Mouse (Mus musculus) heart, adult 9 months (tissue): Measurements from ENCODE around the gene Prpf18.
A peak's percentile ranks its signal among the peaks of the same experiment; 100 is the strongest.
"Not testable (repeated sequence)": the region's sequence is repeated elsewhere in the genome, so short reads cannot be mapped to it uniquely, and the experiment has no call there.

ENCODE experiments used
- DNase-seq, 2 experiments: peaks; one replicate each; pipeline ENCODE4 v3.0.0; 2022; ENCODE audit warnings: low spot score in 2 of 2

Prpf18 gene

GRCm38 (mm10) chr2:4614276-4614929 lies 37.5 kb downstream of the Prpf18 start:
- DNase-seq: not testable (repeated sequence)

DNA sequence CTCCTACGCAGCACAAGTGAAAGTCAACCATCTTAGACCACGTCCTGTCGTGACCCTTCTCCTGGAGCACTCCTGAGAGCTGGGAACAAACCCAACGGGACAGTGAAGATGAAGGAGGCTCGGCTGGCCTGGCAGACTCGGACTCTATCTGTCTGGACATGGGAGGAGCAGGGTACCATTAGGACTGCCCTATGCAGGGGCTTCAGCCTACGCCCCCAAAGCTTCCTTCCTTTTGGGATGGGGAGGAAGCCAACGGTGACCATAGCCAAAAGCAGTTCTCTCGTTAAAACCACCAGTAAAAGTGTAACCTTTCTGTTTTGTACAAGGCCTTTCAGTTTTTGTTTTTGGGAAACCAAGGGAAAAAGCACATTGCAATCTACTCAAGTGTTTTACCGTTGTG lies 40.2 kb downstream of the Prpf18 start:
- peak in 1 of 2 experiments; percentile 35 for DNase-seq

- no peak for DNase-seq
Observed at GRCm38 (mm10) chr2:4611295-4611694, 40.6 kb downstream of the Prpf18 start.

DNA sequence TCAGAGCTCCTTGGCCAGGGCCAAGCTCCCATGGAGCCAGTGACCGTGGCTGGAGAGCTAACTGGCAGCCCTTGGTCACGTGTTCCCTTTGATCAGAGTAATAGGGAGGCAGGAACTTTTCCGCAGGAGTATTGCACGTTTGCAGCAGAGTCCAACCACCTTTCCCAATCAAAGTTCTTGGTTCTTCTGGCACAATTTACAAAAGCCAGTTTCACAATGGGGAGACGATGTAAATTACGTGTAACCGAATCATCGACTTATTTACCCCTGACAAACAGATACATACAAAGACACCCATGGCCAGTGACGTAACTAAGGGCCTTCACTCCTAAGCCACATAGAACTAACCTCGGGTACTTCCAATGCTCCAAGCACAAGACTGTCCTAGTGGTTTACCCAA lies 42.5 kb downstream of the Prpf18 start:
- DNase-seq: no peak

GRCm38 (mm10) chr2:4608253-4608652 lies 43.7 kb downstream of the Prpf18 start:
- no peak for DNase-seq

GRCm38 (mm10) chr2:4606559-4606958 lies 45.4 kb downstream of the Prpf18 start:
- DNase-seq: no peak

DNA sequence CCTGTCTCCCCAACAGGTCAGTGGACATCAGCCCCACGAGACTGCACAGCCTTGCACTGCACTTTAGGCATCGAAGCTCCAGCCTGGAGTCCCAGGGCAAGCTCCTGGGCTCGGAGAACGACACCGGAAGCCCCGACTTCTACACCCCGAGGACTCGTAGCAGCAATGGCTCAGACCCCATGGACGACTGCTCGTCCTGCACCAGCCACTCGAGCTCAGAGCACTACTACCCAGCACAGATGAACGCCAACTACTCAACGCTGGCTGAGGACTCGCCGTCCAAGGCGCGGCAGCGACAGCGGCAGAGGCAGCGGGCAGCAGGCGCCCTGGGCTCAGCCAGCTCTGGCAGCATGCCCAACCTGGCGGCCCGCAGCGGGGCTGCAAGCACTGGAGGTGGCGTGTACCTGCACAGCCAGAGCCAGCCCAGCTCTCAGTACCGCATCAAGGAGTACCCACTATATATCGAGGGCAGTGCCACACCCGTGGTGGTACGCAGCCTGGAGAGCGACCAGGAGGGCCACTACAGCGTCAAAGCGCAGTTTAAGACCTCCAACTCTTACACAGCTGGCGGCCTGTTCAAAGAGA lies 48.5 kb downstream of the Prpf18 start:
- no peak for DNase-seq

- peak; percentile 53 to 67 for DNase-seq
Observed at GRCm38 (mm10) chr2:4601034-4601890, 50.7 kb downstream of the Prpf18 start.

- no peak for DNase-seq
Observed at GRCm38 (mm10) chr2:4596992-4597391, 54.9 kb downstream of the Prpf18 start.

GRCm38 (mm10) chr2:4593878-4594387 lies 58.0 kb downstream of the Prpf18 start:
- no peak for DNase-seq

GRCm38 (mm10) chr2:4593433-4593832 lies 58.5 kb downstream of the Prpf18 start:
- peak; percentile 85 to 89 for DNase-seq

DNA sequence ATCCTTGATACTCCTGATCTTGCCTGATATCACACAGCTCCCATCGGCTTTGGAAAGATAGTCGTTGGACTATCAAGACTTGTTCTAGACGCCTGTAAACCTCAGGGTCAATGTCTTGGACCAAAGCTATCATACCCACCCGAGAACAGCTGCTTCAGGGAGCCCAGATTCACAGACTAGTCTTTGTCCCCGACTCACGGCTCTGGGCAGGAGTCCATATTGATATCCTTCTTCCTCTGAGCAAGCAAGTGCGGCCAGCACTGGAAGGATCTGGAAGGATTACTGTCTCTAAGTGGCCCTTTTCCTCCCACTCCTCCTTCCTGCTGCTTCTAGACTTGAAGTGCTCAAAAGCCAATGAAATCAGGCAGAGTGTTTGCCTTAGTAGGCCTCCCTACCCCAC lies 59.2 kb downstream of the Prpf18 start:
- DNase-seq: peak; percentile 59 to 72

DNA sequence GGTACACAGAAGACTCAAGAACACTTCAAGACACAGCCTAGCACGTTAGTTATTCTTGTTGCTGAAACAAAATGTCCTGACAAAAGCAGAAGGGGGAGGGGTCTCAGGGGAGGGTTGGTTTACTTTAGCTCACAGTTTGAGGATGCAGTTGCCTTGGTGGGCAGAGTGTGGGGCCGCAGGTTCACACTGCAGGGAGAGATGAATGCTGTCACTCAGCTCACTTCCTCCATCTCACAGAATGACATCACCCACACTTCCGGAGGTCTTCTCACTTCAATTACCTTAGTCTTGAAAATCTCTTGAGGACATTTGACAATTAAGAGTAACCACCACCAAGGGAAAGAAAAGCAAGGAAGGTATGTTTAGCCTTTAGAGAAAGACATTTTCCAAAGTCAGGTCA lies 60.3 kb downstream of the Prpf18 start:
- no peak for DNase-seq

GRCm38 (mm10) chr2:4587685-4588409 lies 64.1 kb downstream of the Prpf18 start:
- no peak for DNase-seq

DNA sequence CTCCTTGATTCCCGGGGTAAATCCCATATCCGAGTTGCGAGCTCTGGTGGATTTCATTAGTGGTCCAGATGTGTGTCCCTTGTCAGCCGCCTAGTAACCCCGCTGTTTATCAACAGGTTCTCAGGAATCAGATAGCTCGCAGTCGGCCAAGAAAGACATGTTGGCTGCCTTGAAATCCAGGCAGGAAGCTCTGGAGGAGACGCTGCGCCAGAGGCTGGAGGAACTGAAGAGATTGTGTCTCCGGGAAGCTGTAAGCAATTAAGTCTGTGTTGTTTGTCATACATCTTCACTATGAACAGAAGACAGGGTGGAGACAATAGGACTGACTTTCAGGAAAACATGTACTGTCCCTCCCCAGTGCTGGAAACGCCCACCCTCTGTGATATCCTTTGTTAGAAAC lies 65.7 kb downstream of the Prpf18 start:
- DNase-seq: peak; percentile 60 to 69

DNA sequence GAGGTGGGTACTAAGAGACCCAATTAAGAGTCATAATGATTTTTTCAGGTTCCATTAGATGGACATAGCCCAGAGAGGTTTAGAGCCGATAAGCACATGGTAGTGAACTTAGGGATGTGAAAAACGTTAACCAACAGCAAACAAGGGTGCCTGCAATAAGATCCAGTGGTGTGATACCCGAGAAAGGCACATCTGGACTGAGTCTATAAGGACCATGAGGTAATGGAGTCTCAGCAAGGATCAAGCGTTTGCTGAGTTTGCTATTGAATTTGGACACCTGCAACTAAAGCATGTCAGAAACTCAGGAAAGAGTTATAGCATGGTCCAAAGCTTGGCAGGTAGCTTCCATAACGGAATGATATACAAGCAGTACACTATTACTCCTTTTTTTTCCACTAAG lies 67.7 kb downstream of the Prpf18 start:
- no peak for DNase-seq

GRCm38 (mm10) chr2:4582930-4583329 lies 69.0 kb downstream of the Prpf18 start:
- DNase-seq: no peak

DNA sequence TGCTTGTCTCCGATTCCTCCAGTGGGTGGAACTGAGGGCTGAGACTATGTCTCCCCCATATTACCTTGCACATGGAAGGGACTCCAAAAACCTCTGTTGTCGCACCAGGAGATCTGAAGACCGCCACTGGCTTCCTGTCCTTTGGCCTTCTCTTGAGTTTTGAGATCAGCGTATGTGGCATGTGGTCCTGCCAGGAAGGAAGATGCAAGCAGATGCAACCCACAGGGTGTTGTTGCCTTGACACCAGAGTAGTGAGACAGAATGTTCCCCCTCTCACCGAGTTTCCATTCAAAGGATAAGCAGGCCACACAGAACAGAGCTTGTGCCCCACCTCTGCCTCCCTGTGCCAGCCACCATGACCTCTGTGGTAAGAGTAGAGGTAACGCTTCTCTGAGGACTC lies 71.2 kb downstream of the Prpf18 start:
- no peak for DNase-seq

DNA sequence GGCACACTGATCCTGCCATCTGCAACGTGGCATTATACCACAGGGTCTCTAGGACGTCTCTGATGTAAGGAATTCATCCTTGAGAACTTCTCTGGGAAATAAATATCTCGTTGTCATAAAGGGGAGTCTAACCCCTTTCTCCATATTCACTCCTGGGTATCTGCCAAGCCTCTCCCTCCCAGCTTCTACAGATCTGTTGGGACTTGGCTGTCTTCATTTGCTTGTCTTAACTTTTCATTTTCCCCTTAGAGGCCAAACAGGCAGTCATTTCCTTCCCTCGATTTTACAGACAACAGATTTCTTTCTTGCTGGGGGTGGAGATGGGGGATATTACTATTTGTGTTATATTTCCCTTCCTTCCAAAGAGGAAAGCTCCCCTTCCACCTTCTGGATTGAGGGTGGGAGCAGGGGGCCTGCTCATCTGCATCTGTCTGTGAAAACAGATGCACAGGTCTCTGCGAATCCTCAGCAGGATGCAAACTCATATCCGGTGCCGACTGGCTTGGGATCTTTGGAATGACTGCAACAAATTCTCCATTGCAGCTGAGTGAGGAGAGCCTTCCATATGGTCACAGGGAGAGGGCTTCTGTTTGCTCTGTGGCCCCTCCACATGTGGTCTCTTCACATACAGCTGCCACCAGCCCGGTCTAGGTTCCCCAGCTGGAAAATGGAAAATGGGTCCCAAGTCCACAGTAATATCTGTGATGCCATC lies 72.4 kb downstream of the Prpf18 start:
- no peak for DNase-seq

DNA sequence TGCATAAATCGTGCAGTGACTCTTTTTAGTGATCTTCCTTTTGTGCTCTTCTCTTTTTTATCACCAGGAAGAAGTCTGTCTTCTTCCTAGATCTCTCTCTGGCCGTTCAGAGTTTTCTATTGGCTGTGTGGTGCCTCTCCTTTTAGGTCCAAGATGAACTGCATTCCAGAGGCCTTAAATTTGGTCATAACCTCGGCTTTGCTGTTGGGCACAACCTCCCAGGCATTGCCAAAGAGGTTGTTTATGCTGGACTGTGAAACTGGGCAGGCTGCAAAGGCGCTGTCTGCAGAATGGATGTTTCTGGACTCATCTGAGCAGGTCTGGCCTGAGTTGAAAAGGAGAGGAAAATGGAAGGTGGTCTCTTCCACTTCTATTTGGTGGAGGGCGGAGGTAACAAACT lies 73.6 kb downstream of the Prpf18 start:
- no peak for DNase-seq

- DNase-seq: no peak
Observed at GRCm38 (mm10) chr2:4575975-4576374, 75.9 kb downstream of the Prpf18 start.
